Mouse (Mus musculus) midbrain, postnatal 0 days (tissue): ENCODE data around the gene Katnb1. TPM values are rescaled to one million over a fixed set of nuclear protein-coding genes. Genes with fewer than 3 reads are reported as not detected.

ENCODE experiments used
- ATAC-seq: fragments of 200-750 bp; cut with Nextera tagmentation; 2 replicates; pipeline ENCODE4 v1.8.0; 2017; ENCODE audit warnings: moderate number of reproducible peaks, mild to moderate bottlenecking, moderate TSS enrichment, moderate library complexity; ENCODE audit not compliant: low FRiP score
- DNase-seq: peaks from one replicate; pipeline ENCODE4 v3.0.0-alpha.2; 2015; ENCODE audit warnings: low spot score
- H3K27ac ChIP-seq: fragments of 300-500 bp; sonication (generic); 2 replicates; pipeline ENCODE4 v1.5.1; 2014; ENCODE audit warnings: low read depth, mild to moderate bottlenecking, low read length, mixed read lengths
- H3K27me3 ChIP-seq: fragments of 300-500 bp; sonication (generic); 2 replicates; pipeline ENCODE4 v1.6.1; 2014; ENCODE audit warnings: low read length, control low read depth, mixed read lengths; ENCODE audit not compliant: insufficient read depth
- H3K36me3 ChIP-seq: fragments of 300-500 bp; sonication (generic); 2 replicates; pipeline ENCODE4 v1.6.1; 2014; ENCODE audit warnings: low read length, control low read depth, mixed read lengths; ENCODE audit not compliant: insufficient read depth
- H3K4me1 ChIP-seq: fragments of 300-500 bp; sonication (generic); 2 replicates; pipeline ENCODE4 v1.6.1; 2014; ENCODE audit warnings: mild to moderate bottlenecking, control low read depth, antibody characterized with exemption, low read length, mixed read lengths; ENCODE audit not compliant: insufficient read depth
- H3K4me2 ChIP-seq: fragments of 300-500 bp; sonication (generic); 2 replicates; pipeline ENCODE4 v1.6.1; 2014; ENCODE audit warnings: low read depth, mild to moderate bottlenecking, low read length, mixed read lengths; ENCODE audit not compliant: poor library complexity, severe bottlenecking
- H3K4me3 ChIP-seq: fragments of 300-500 bp; sonication (generic); 2 replicates; pipeline ENCODE4 v1.5.1; 2014; ENCODE audit warnings: low read depth, mild to moderate bottlenecking, low read length, moderate library complexity
- H3K9ac ChIP-seq: fragments of 300-500 bp; sonication (generic); replicated peaks from 2 replicates; pipeline ENCODE4 v1.6.1; 2014; ENCODE audit warnings: mild to moderate bottlenecking, low read length, moderate library complexity, mixed read lengths; ENCODE audit not compliant: poor library complexity, severe bottlenecking
- H3K9me3 ChIP-seq: fragments of 300-500 bp; sonication (generic); 2 replicates; pipeline ENCODE4 v1.6.1; 2016; ENCODE audit warnings: low read length, control low read depth
- CTCF ChIP-seq: IDR thresholded peaks from 2 replicates; pipeline ENCODE4 v1.5.1; 2016; ENCODE audit warnings: antibody characterized with exemption, mild to moderate bottlenecking
- WGBS: fragments of 180-500 bp; shearing (Covaris S2); extraction: QIAGEN DNeasy Blood & Tissue Kit; methylation state at CpG from one replicate; pipeline ENCODE4 v1.1.7; 2014; 5-methylcytosine and 5-hydroxymethylcytosine counted together
- polyA plus RNA-seq: library from polyadenylated mRNA; unstranded; fragments of >200 nt; fragmentation: Nextera tagmentation; extraction: Ambion mirVana; gene quantifications from 2 replicates; pipeline ENCODE4 v1.2.1, GENCODE M21; 2015
- total RNA-seq: library from RNA; depleted of rRNA; stranded (reverse); fragments of >200 nt; gene quantifications from 2 replicates; pipeline ENCODE4 v1.2.3, GENCODE M21; 2014

The Katnb1 gene
- total and polyA plus RNA-seq, 2 experiments from 2014 or later = 52.5 to 61.6 TPM

GRCm38 (mm10) chr8:95099009-95099408 lies 18.0 kb downstream of the Katnb1 start:
- ATAC-seq = no peak; the same call in 1 of the 2 replicates
- peak; percentile 69 for DNase-seq
- H3K4me3 ChIP-seq = no peak overlapping the region
- H3K4me2 ChIP-seq = no peak overlapping the region
- H3K9me3 ChIP-seq = no peaks in the 10 kb centered on the region
- no peak overlapping the region for H3K9ac ChIP-seq
- H3K4me1 ChIP-seq = no peaks in the 10 kb centered on the region
- H3K27ac ChIP-seq = no peak overlapping the region
- H3K27me3 ChIP-seq = no peaks in the 10 kb centered on the region
- peak; percentile 97 for TF ChIP-seq CTCF
- WGBS = 25% methylated on average over 5 of the region's 5 CpGs
- peaks cover 95% of the 10 kb centered on the region for H3K36me3 ChIP-seq

GRCm38 (mm10) chr8:95101972-95102371 lies 21.0 kb downstream of the Katnb1 start:
- H3K4me3 ChIP-seq = no peak overlapping the region
- H3K9ac ChIP-seq = no peak overlapping the region
- WGBS = 76% methylated on average over 4 of the region's 4 CpGs
- peak; percentile 71 for TF ChIP-seq CTCF
- no peaks in the 10 kb centered on the region for H3K4me1 ChIP-seq
- H3K36me3 ChIP-seq = peaks cover 82% of the 10 kb centered on the region
- no peaks in the 10 kb centered on the region for H3K27me3 ChIP-seq
- ATAC-seq = 0 out of 2 replicates have a peak, but pooled peaks have one; percentile 39
- no peak for DNase-seq
- no peaks in the 10 kb centered on the region for H3K9me3 ChIP-seq
- H3K27ac ChIP-seq = no peak overlapping the region
- no peak overlapping the region for H3K4me2 ChIP-seq

GRCm38 (mm10) chr8:95107306-95107705 lies 26.3 kb downstream of the Katnb1 start:
- H3K9ac ChIP-seq = no peak overlapping the region
- ATAC-seq = no peak
- no peak overlapping the region for H3K4me3 ChIP-seq
- no peak overlapping the region for H3K27ac ChIP-seq
- no peak for DNase-seq
- H3K4me2 ChIP-seq = no peak overlapping the region
- no peak for TF ChIP-seq CTCF
- 87% methylated on average over 13 of the region's 13 CpGs for WGBS
- H3K9me3 ChIP-seq = no peaks in the 10 kb centered on the region
- peaks cover 62% of the 10 kb centered on the region for H3K36me3 ChIP-seq
- H3K27me3 ChIP-seq = no peaks in the 10 kb centered on the region
- no peaks in the 10 kb centered on the region for H3K4me1 ChIP-seq

- Histone ChIP-seq H3K9ac (no peak overlapping the region), H3K4me1 (no peaks in the 10 kb centered on the region), H3K9me3 (no peaks in the 10 kb centered on the region), H3K36me3 (peaks cover 28% of the 10 kb centered on the region), H3K4me3 (no peak overlapping the region), H3K4me2 (no peak overlapping the region), H3K27me3 (no peaks in the 10 kb centered on the region), H3K27ac (no peak overlapping the region)
- ATAC-seq (no peak), DNase-seq (no peak)
- WGBS = 95% methylated on average over 3 of the region's 3 CpGs
- no peak for TF ChIP-seq CTCF
Observed at GRCm38 (mm10) chr8:95112594-95112993, 31.6 kb downstream of the Katnb1 start.

- Histone ChIP-seq H3K4me3 (no peak overlapping the region), H3K27me3 (no peaks in the 10 kb centered on the region), H3K9me3 (no peaks in the 10 kb centered on the region), H3K36me3 (peaks cover 23% of the 10 kb centered on the region), H3K4me1 (no peaks in the 10 kb centered on the region), H3K27ac (no peak overlapping the region), H3K4me2 (no peak overlapping the region), H3K9ac (no peak overlapping the region)
- ATAC-seq (no peak), DNase-seq (no peak)
- no peak for TF ChIP-seq CTCF
- 76% methylated on average over 4 of the region's 4 CpGs for WGBS
Observed at GRCm38 (mm10) chr8:95113108-95113507, 32.1 kb downstream of the Katnb1 start.

- Histone ChIP-seq H3K36me3 (peaks cover 16% of the 10 kb centered on the region), H3K4me3 (no peak overlapping the region), H3K27me3 (no peaks in the 10 kb centered on the region), H3K9me3 (no peaks in the 10 kb centered on the region), H3K4me1 (no peaks in the 10 kb centered on the region), H3K9ac (no peak overlapping the region), H3K27ac (no peak overlapping the region), H3K4me2 (no peak overlapping the region)
- DNase-seq = peak; percentile 73
- WGBS = 85% methylated on average over 3 of the region's 3 CpGs
- peak; percentile 63; the same call in 1 of the 2 replicates for ATAC-seq
- peak; percentile 88 for TF ChIP-seq CTCF
Observed at GRCm38 (mm10) chr8:95113750-95114149, 32.8 kb downstream of the Katnb1 start.
